Mouse (Mus musculus): Measurements from ENCODE around the gene Tek.
"Not testable (repeated sequence)": the region's sequence is repeated elsewhere in the genome, so short reads cannot be mapped to it uniquely, and the experiment has no call there.

Tek gene

DNA sequence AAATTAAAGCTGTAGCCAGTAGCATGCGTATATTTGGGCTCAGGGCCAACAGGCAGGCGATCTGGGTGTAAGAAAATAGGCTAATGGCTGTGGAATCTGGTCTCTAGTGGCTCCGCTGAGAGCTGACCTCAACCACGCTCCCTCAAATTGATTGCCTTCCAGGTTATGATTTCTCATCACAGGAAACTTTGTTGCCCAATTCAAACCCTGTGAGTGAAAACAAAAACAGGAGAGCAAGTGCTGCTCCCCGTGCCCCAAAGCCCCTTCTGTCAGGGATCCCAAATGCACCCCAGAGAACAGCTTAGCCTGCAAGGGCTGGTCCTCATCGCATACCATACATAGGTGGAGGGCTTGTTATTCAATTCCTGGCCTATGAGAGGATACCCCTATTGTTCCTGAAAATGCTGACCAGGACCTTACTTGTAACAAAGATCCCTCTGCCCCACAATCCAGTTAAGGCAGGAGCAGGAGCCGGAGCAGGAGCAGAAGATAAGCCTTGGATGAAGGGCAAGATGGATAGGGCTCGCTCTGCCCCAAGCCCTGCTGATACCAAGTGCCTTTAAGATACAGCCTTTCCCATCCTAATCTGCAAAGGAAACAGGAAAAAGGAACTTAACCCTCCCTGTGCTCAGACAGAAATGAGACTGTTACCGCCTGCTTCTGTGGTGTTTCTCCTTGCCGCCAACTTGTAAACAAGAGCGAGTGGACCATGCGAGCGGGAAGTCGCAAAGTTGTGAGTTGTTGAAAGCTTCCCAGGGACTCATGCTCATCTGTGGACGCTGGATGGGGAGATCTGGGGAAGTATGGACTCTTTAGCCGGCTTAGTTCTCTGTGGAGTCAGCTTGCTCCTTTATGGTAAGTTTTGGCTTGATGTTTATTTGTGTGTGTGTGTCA, at the start of gene Tek:
TSS of gene Tek (plus strand) at position 452 of the 894 bp plus-strand sequence.
- DNase-seq, result peak; percentile 29 to 43

DNA sequence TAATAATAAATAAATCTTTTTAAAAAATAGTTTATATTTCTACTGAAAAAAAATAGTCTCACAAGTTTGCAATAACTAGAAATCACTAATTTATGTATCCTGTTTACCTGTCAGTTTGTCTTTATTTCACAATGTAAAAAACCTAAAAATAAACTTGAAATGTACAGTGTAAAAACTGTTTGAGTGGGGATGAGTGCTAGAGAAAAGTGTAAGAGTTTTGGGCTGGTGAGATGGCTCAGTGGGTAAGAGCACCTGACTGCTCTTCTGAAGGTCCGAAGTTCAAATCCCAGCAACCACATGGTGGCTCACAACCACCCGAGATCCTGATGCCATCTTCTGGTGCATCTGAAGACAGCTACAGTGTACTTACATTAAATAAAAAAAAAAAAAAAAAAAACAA, 49.3 kb upstream of the Tek start:
- DNase-seq, result not testable (repeated sequence)

DNA sequence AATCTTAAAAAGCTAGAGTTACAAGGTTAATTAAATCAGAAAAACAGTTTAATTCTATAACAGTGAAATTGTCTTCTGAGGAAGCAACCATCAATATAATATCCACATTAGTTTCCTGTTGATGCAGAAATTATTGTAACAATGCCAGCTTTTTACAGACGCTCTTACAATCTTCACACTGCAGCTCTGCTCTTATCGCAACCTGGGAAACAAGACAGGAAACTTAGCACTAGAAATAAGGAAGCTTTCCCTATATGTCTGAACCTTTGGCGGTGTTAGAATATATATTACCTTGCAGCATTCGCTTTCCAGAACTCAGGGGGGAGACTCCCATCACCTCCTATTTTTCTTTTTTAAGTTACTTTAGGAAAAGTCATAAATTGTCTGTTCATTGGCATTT, 48.0 kb upstream of the Tek start:
- no peak for DNase-seq

DNA sequence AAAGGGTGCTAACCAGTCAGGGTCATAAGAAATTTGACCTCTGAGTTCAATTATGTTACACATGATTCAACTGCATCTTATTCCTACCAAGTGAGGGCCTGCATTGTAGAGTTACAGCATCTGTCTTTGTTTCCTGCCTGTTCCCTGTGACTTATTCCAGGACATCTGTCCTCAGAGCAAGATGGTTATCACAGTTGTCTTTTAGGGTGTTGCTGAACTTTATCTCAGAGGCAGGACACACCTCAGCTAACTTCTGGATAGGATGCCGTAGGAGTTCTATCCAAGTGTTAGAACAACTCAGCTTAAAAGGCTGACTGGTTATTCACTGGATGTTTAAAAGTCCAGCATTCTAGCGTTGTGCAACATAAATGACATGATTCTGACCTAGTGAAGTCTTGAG, 46.9 kb upstream of the Tek start:
- peak in 1 of 2 experiments; percentile 27 for DNase-seq

DNA sequence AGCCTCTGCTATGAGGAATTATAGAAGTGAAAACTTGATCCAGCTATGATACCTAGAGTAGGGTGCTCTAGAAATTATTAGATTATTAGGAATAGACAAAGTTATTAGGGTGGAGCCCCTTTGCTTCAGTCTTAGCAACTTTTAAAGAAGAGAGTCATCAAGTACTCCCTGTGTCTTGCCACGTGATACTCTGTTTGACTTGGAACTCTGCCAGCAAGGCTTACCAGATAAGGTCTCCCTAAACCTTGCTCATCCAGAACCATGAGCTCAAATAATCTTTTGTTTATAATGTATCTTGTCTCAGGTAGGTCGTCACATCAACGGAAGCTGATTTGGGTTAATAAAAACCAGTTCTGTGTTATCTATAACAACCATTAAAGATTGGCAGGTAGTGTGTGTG, 42.7 kb upstream of the Tek start:
- peak in 1 of 2 experiments; percentile 13 for DNase-seq

DNA sequence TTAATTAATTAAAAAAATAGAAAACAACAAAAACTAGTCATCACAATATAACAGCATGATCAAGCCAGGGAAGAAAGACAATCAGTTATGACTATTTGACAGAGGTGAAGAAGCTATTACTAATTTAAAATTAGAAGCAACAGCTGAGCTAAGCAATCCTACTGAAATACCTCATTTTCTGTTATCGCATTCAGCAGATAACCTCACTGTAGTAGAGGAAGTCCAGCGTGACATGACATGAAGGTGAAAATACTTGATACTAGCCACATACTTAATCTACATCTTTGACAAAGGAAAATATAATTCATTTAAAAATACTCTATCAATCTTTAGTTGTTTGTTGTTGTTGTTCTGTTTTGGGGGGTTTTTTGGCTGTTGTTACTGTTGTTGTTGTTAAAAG, 28.1 kb upstream of the Tek start:
- no peak for DNase-seq

DNA sequence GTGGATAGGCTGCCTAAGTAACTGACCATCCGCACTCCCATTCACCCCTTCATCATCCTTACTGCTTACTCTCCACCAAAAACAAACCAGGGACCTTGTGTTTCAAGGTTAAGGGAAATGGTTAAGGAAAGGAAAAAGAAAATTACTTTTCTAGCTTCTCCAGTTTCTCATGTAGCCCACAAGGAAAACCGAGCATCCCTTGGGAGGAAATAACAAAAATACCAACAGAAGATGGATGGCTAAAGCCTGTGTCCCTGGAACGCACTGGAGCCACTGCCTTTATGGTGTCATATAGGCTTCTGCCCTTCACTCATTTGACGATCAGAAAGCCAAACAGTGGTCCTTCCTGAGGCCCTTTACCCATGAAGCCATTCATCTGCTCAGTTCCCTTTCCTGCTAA, 27.7 kb upstream of the Tek start:
- peak; percentile 15 to 47 for DNase-seq

DNA sequence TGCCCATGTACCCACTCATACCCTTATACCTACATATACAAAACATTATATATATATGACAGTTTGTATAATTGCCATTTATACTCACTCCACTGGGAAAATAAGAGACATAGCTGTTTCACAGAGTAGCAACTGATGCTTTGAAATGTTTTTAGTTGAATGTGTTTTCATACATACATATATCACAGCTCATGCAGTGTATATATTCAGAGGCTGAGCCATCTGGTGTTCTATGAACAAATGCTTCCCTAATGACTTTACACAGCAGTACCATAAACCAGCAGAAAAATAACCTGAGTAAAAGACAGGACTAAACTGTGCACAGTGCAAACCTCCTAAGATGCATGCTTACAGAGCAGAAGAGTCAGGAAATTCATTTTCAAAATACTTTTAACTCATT, 25.3 kb upstream of the Tek start:
- DNase-seq, result no peak

DNA sequence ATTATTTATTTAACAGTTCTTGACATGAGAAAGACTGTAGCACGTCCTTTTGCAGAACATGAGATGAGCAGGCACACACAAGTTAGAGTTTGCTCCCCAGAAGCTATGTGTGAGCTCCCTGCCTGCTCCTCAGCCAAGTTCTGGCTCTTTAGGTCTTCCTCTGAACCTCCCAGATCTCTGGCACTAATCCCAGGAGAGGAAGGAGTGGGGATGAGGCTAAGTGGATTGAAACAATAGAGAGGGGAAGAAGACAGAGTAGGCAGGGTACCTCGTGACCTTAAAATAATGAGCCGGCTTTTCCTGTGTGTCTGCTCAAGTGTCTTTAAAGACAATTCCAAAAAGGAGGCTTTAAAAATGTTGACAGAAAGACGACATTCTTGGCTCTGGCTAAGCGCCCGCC, 23.9 kb upstream of the Tek start:
- DNase-seq, result peak; percentile 50 to 72

DNA sequence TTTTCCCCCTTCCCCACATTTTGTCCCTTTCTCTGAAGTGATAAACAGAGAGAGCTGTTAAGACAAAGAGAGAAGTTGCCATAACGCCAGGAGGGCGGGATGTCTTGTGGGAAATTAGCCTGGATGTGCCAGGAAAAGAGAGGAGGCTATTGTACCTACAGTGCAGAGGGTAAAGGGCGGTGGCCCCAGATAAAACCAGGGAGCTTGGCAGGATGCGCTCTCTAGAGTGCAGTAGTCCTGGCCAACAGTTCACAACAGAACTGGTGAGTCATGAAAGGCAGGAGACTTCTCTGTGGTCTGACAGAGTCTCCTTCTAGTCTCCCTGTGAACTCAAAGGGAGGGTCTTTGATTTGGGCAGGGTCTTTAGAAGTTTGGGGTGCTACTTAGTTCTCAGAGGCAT, 13.3 kb upstream of the Tek start:
- peak; percentile 12 to 32 for DNase-seq

DNA sequence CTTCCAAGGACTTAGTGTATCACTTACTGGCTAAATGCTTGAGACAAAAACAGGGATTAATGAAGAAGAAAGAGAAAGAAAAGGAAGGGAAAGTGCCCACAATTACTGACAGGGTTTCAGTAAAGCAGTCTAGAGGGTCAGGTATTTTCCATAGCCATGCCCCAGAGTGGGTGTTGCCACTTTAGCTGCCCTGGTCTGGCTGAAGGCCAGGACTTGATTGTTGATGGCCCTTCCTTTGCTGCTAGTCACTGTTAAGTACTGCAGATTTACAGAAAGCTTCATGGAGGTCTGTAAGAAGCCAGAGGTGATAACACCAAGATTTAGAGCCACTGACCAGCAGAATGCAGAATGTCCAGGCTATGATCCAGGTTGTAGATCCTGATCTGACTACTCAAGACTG, 6.4 kb upstream of the Tek start:
- peak; percentile 37 to 45 for DNase-seq

DNA sequence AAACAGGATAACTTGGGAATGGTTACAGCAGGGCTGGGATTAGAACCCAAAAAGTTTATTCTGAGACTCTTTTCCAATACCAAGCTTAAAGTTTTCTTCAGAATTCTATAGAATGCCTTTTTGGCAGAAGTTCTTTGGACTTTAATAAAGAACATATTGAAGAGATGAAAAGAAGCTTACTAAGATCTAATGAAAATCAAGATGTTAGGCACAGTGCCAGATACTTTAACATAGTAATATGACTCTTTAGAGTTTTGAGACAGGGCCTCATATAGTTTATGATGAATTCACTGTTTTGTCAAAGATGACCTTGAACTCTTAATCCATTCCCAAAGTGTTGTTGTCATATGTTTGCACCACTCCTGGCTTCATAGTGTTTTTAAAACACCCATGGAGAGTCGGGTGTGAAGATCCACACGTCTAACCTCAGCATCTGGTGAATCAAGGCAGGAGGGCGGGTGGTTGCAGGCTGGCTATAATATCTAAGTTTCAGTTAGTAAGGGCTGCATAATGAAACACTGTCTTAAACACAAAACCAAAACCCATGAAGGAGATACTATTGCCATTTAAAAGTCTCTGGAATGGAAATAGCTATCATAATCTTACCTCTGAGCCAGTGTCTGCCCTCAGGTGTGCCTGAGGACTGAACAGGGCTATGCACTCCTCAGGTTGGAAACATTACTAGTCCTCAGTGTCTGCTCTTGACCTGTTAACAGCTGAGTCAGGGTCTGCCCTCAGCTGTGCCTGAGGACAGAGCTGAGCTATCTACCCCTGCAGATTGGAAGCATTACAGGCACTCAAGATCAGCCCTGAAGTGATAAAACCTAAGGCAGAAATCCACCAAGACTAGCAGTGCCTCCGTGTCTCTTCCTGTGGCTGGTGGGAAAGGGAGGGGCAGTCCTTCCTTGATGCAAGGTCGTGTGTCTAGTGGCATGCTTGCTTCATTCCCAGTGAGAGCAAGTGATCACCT, 1.5 kb upstream of the Tek start:
- DNase-seq, result no peak

DNA sequence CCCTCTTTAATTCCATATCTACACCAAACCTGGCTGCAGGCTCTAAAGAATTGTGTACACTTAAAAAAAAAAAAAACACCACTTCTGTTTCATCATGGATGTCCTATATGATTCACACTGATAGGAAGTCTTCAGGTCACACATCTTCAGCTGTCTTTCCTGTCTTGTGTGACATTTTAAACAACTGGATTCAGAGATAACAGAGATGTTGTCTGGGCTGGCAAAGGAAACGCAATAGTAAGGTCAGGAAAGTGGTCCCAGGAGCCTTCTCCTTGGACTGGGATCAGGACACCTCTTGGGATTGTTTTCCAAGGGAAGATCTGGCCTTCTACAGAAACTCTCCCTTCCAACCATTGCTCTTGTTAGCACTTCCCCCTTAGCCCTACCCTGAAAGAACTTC, 2.7 kb downstream of the Tek start:
- DNase-seq, result peak; percentile 29 to 49

DNA sequence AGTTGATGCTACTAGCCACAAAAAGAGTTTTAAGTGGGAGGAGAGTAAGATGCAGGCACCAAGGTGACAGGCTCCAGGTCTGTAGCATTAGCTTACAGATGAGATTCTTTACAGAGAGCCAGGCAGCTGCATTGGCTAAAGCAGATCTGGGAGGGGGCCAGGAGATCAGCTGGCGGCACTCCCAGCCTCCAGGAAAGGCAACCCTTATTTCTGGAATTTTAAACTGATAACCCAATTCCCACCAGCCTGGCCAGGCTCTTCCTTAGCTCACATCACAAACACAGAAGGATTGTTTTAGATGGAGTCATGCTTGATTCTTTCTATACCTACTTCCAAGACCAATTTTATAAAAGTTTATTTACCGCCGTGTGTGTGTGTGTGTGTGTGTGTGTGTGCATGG, 6.7 kb downstream of the Tek start:
- peak; percentile 50 to 71 for DNase-seq

DNA sequence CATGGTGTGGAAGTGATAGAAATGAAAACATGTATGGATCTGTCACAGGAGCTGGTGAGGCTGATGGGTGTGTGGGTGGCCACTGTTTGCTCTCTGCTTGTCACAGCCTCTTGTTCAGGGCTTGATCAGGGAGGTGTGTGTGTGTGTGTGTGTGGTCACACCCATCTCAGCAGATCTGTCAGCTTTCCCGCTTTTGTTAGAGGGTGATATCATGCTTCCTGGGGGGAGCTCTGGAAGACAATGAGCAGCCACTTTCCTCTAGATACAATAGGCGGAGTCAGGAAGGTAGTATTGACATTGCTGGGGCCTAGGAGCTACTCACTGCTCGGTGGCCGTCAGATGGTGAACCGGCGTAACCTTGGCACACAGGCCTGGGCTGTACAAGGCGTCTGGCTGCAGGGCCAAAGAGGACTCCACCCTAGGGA, 7.3 kb downstream of the Tek start:
- DNase-seq, result peak; percentile 69 to 86

DNA sequence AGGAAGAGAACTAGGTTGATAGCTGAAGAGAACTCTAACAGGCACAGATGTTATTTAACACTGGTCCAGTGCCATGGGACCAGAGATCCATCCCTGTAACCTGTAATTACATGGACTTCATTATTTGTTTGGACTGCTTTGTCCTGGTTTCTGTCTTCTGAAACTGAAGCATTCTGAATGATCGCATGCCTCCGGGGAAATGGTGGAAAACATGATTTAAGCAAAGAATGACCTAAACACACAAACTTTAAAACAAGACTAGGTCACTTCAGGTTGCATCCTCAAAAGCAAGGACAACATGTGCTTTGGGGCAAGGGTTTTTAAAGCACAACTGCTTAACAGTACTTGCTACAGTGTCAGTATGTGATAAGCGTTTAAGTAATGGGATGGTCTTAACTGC, 8.2 kb downstream of the Tek start:
- no peak for DNase-seq

DNA sequence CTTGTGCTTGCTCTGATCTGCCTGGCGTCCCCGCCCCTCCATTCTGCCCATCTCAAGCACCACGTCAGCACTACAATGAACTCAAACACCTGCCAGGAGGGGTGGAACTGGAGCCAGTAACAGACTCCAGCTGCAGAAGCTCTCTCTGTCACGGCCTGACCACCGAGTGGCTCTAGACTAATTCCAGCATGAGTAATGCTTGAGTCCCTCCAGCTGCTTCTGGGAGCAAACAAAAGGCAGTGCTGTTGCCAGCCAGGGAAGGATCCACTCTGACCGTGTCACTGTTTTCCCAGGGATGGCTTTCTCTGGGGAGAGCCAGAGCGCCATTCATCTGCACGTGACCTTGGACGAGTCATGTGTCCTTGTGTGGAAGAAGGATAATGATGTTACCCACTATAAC, 13.4 kb downstream of the Tek start:
- DNase-seq, result peak in 1 of 2 experiments; percentile 27

DNA sequence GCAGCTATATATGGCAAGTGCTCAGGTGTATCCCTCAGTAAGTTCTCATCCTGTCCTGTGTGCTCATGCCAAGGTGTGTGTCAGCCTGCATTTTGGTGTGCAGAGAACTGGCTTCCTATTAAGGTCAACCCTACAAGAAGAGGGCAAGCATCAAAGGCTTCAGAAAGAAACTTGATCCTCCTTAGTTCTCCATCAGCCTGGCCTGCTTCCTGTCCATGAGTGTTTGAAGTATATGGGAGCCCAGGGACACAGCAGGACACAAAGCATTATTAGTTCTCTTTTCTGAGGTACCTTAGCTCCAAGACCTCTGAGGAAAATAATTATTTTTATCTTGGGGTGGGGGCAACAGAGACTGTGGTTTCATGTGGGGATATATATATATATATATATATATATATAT, 26.1 kb downstream of the Tek start:
- no peak for DNase-seq

DNA sequence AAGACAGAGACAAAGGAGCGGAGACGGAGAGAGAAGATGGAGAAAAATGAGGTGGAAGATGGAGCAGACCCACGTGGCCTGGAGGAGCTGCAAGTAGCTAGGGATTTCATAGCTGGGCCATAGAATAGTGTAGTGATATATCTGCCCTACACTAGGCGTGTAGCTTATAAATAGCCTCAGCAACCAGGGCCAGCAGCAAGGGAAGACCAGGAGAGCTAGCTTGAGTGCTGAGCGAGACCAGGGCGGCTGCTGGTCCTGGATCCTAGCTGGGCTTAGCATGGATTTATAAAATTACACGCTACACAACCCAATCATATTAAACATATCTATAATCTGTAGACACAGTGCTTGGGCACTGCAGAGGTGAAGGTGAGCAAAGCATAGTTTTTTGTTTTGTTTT, 27.1 kb downstream of the Tek start:
- DNase-seq, result no peak

DNA sequence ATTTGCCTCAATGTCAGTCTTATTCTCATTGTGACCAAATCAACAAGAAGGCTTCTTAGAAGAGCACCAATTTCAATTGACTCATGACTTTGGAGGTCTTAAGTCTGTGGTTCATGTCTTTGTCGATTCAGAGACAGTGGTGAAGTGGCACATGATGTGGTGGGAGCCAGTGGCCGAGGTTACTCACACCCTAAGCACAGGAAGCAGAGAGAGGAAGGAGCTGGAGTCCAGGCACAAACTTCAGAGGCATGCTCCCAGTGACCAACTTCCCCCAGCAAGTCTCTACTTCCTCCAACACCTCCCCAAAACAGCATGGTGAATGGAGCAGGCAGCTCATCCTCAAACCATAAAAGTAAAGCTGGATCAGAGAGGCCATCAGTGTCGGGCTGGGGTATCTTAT, 29.5 kb downstream of the Tek start:
- peak in 1 of 2 experiments; percentile 21 for DNase-seq

DNA sequence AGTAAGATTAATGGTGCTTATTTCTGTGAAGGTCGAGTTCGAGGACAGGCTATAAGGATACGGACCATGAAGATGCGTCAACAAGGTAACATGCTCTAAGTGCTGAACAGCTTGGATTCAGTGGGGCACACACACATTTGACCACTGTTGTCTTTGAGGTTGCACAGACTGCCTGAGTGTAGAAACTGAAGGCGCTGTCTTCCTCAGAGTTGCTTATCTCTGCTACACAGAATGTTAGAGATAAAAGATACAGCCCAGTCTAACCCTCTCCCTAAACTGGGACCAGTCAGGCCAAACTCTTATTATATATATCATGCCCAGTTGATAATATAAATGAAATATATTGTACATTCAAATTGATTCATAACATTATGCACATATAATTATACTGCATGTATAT, 42.0 kb downstream of the Tek start:
- no peak for DNase-seq

DNA sequence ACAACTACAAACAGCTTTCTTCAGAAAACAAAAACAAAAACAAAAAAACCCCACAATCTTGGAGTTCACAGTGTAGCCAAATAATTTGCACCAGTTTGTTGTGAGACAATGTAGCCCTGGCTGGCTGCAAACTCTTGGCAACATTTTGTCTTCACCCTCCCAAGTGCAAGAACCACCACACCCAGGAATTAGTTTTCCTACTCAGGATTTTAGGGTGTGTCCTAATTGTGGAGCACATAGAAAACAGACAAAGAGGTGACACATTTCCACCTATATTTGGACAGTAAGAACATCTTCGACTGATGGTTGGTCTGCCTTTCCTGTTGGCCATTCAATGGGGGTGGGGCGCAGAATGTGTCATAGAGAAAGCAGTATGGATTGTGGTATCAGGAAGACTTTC, 46.8 kb downstream of the Tek start:
- peak; percentile 19 to 29 for DNase-seq

DNA sequence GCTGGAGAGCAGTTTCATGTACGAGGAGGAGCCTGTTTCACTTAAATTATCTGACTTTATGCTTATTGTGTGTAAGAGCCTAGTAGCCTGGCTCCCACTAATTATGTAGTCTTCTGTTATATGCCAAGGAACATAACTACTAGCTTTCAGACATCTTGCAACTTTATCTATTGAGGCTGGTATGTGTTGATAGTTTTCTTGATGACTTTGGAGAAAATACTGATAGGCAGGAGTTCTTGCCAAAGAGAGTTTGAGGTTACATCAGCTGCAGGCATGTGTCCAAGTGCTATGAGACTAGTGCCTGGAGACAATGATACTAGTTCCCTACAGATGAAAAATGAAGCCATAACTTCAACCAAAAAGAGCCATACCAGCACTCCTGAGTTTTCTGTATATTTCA, 64.1 kb downstream of the Tek start:
- DNase-seq, result peak; percentile 21 to 31

DNA sequence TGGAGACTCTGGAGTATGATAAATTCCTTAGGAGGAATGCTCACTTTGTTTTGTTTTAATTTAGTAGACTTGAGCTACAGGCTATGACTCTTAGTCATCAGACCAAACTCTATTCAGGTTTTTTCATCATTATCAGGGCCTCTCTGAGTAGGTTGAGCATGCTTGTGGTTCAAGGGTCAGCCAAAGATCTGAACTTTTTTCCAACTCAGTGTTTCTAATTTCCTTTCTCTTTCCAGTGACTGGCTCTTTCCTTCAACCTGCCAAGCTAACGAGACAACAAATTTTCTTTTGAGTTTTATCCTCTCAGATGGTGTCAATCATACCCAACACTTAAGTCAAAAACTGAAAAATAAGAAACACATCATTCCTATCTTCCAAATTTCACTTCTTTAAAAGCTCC, 71.5 kb downstream of the Tek start:
- no peak for DNase-seq
